Mouse (Mus musculus) spleen, adult 12 weeks (tissue): ENCODE measurements around the gene Phgr1.

Experiments used
- DNase-seq: peaks from one replicate; pipeline ENCODE4 v3.0.0; 2022; ENCODE audit warnings: low spot score

Gene Phgr1

GRCm38 (mm10) chr2:118824396-118824795, 51.8 kb downstream of the Phgr1 start:
- DNase-seq: no peak
